Mouse (Mus musculus) heart, postnatal 10 days (tissue): ENCODE results near the gene Crhr2. TPM values are rescaled to one million over a fixed set of nuclear protein-coding genes. Genes with fewer than 3 reads are reported as not detected.

Experiments
- DNase-seq, 2 experiments: peaks; one replicate each; pipeline ENCODE4 v3.0.0; 2021
- intact Hi-C: fragments of 180-260 bp; cut with DNase I; formaldehyde crosslinking; loops from one replicate; pipeline ENCODE4 v1.15.1; 2025
- total RNA-seq, 2 experiments: library from RNA; stranded (reverse); gene quantifications; 2 replicates each; pipeline ENCODE4 v1.2.3; 2021

Gene Crhr2
- total RNA-seq, 2 experiments from 2014 or later, result 7.9 to 11.5 TPM

GRCm38 (mm10) chr6:55054491-55054890 lies 78.3 kb downstream of the Crhr2 start:
- DNase-seq, result no peak
- intact Hi-C loops, result no loop called here

- intact Hi-C loops, result no loop called here
- DNase-seq, result no peak
Measured at GRCm38 (mm10) chr6:55049186-55049585, 83.6 kb downstream of the Crhr2 start.

- intact Hi-C loops, result no loop called here
- no peak for DNase-seq
Measured at GRCm38 (mm10) chr6:55045326-55045725, 87.5 kb downstream of the Crhr2 start.

GRCm38 (mm10) chr6:55044542-55044941 lies 88.3 kb downstream of the Crhr2 start:
- DNase-seq, result no peak
- intact Hi-C loops, result no loop called here

GRCm38 (mm10) chr6:55043206-55043605 lies 89.6 kb downstream of the Crhr2 start:
- intact Hi-C loops, result no loop called here
- no peak for DNase-seq

Other genes starting within 250 kb of the Crhr2 start
- 10 to 100 TPM; 14.2 to 15.8 TPM for gene Nod1, start 160.4 kb downstream of the Crhr2 start, total RNA-seq
- 10 to 100 TPM in 1 of 2 experiments, 1 to 10 TPM in 1; 9.3 to 13.7 TPM for gene Ggct, start 140.1 kb downstream of the Crhr2 start, total RNA-seq
- 10 to 100 TPM; 75.8 to 83.9 TPM for gene Gars, start 95.0 kb downstream of the Crhr2 start, total RNA-seq
- gene Inmt, start 42.0 kb upstream of the Crhr2 start, total RNA-seq, result not detected
- gene Mindy4, start 70.4 kb upstream of the Crhr2 start, total RNA-seq, result 1 to 10 TPM; 4.9 to 5.2 TPM
- 100 to 1,000 TPM; 195 to 252 TPM for gene Aqp1, start 203.4 kb upstream of the Crhr2 start, total RNA-seq
- not detected for gene Ghrhr, start 243.3 kb upstream of the Crhr2 start, total RNA-seq